Mouse (Mus musculus) lung, adult 2 months (tissue): ENCODE measurements around the gene Sufu. TPM values are rescaled to one million over a fixed set of nuclear protein-coding genes. Genes with fewer than 3 reads are reported as not detected.

Experiments
- DNase-seq: peaks from one replicate; pipeline ENCODE4 v3.0.0; 2022
- H3K4me1 ChIP-seq: fragments of 200-500 bp; 2 replicates; pipeline ENCODE4 v1.6.1; 2011; ENCODE audit warnings: low read length; ENCODE audit not compliant: control insufficient read depth, insufficient read depth
- H3K4me3 ChIP-seq: fragments of 200-500 bp; replicated peaks from 2 replicates; pipeline ENCODE3; 2011; ENCODE audit warnings: low read depth, mild to moderate bottlenecking, control low read depth, low read length; ENCODE audit errors: extremely low read depth
- CTCF ChIP-seq: fragments of 200-500 bp; IDR thresholded peaks from 2 replicates; pipeline ENCODE4 v1.5.1; 2011; ENCODE audit warnings: mild to moderate bottlenecking, low read length, control low read depth; ENCODE audit not compliant: insufficient read depth
- POLR2A ChIP-seq: fragments of 200-500 bp; IDR thresholded peaks from 2 replicates; pipeline ENCODE4 v1.6.1; 2011; ENCODE audit warnings: low read depth, mild to moderate bottlenecking, control low read depth, low read length, borderline replicate concordance; ENCODE audit errors: extremely low read depth
- WGBS: fragments of 180-500 bp; shearing (Covaris S2); methylation state at CpG from one replicate; pipeline ENCODE4 v1.1.7; 2018; 5-methylcytosine and 5-hydroxymethylcytosine counted together
- polyA plus RNA-seq: library from polyadenylated mRNA; depleted of rRNA; stranded (reverse); fragments of >200 nt; gene quantifications from 2 replicates; pipeline ENCODE4 v1.2.3, GENCODE M21; 2012

The Sufu gene
- polyA plus RNA-seq, 1 experiment = 17.5 TPM

GRCm38 (mm10) chr19:46357344-46358280 lies 39.1 kb upstream of the Sufu start:
- no peak overlapping the region for H3K4me3 ChIP-seq
- TF ChIP-seq CTCF (no peak), POLR2A (no peak)
- DNase-seq = peak; percentile 46
- H3K4me1 ChIP-seq = peaks cover 3% of the 10 kb centered on the region; the same call in 1 of the 2 replicates
- WGBS = 12% methylated on average over 25 of the region's 25 CpGs

GRCm38 (mm10) chr19:46358381-46358780 lies 38.3 kb upstream of the Sufu start:
- DNase-seq = no peak
- TF ChIP-seq CTCF = no peak
- no peak for TF ChIP-seq POLR2A
- no peak overlapping the region for H3K4me3 ChIP-seq
- peaks cover 3% of the 10 kb centered on the region; the same call in 1 of the 2 replicates for H3K4me1 ChIP-seq
- WGBS = 62% methylated on average over 4 of the region's 4 CpGs

- no peak for DNase-seq
- no peak for TF ChIP-seq CTCF
- no peak for TF ChIP-seq POLR2A
- 85% methylated on average over 8 of the region's 8 CpGs for WGBS
- Histone ChIP-seq H3K4me3 (no peak overlapping the region), H3K4me1 (peaks cover 3% of the 10 kb centered on the region; the same call in 1 of the 2 replicates)
These were observed 34.6 kb upstream of the Sufu start for GRCm38 (mm10) chr19:46362104-46362503.

- WGBS = 71% methylated on average over 11 of the region's 11 CpGs
- DNase-seq = no peak
- no peak overlapping the region for H3K4me3 ChIP-seq
- no peak for TF ChIP-seq CTCF
- TF ChIP-seq POLR2A = no peak
- no peaks in the 10 kb centered on the region for H3K4me1 ChIP-seq
These were observed 33.2 kb upstream of the Sufu start for GRCm38 (mm10) chr19:46363294-46364009.

GRCm38 (mm10) chr19:46367798-46368590 lies 28.7 kb upstream of the Sufu start:
- no peak overlapping the region for H3K4me3 ChIP-seq
- no peak for DNase-seq
- TF ChIP-seq POLR2A (no peak), CTCF (no peak)
- 88% methylated on average over 23 of the region's 23 CpGs for WGBS
- H3K4me1 ChIP-seq = no peaks in the 10 kb centered on the region

DNA sequence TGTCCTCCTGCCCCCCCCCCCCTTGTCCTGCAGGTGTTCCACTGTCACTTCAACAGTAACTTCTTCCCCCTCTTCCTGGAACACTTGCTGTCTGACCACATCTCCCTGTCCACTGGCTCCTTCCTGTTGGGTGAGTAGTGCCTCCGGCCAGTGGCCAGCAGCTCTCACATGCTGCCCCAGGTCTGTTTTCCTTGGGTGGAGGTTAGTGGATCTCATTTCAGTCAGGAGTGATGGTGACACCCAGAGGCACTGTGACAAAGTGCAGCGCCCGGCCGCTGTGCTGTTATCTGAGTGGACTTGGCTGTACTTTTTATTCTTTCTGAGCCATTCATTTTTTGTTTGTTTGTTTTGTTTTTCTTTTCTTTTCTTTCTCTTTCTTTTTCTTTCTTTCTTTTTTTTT lies 27.5 kb upstream of the Sufu start:
- 8% methylated on average over 4 of the region's 4 CpGs for WGBS
- DNase-seq = peak; percentile 64

GRCm38 (mm10) chr19:46374477-46375088 lies 22.1 kb upstream of the Sufu start:
- H3K4me1 ChIP-seq = peaks cover 4% of the 10 kb centered on the region; the same call in 1 of the 2 replicates

More for the DNA sequence above, 27.5 kb upstream of the Sufu start:
- TF ChIP-seq CTCF (peak; percentile 80), POLR2A (no peak)
- H3K4me1 ChIP-seq = no peaks in the 10 kb centered on the region
- no peak overlapping the region for H3K4me3 ChIP-seq

GRCm38 (mm10) chr19:46375489-46375888 lies 21.2 kb upstream of the Sufu start:
- Histone ChIP-seq H3K4me1 (peaks cover 4% of the 10 kb centered on the region; the same call in 1 of the 2 replicates), H3K4me3 (no peak overlapping the region)
- WGBS = 26% methylated on average over 5 of the region's 5 CpGs
- TF ChIP-seq POLR2A = no peak
- peak; percentile 28 for DNase-seq

More at GRCm38 (mm10) chr19:46374477-46375088, 22.1 kb upstream of the Sufu start:
- TF ChIP-seq CTCF (no peak), POLR2A (no peak)
- H3K4me3 ChIP-seq = no peak overlapping the region
- DNase-seq = no peak
- 52% methylated on average over 21 of the region's 21 CpGs for WGBS

- Histone ChIP-seq H3K4me1 (peaks cover 4% of the 10 kb centered on the region; the same call in 1 of the 2 replicates), H3K4me3 (no peak overlapping the region)
- no peak for DNase-seq
- 27% methylated on average over 4 of the region's 4 CpGs for WGBS
- TF ChIP-seq CTCF = no peak
- no peak for TF ChIP-seq POLR2A
These were observed 20.8 kb upstream of the Sufu start for GRCm38 (mm10) chr19:46375891-46376290.
